Mouse (Mus musculus): Measurements from ENCODE around the gene Vmn1r28. TPM values are rescaled to one million over a fixed set of nuclear protein-coding genes. Genes with fewer than 3 reads are reported as not detected.
"Not testable (repeated sequence)": the region's sequence is repeated elsewhere in the genome, so short reads cannot be mapped to it uniquely, and the experiment has no call there.

Gene Vmn1r28
- not detected for total RNA-seq (2021)
- long read RNA-seq, experiment 1: 0 reads
- long read RNA-seq, experiment 2: 0 reads

DNA sequence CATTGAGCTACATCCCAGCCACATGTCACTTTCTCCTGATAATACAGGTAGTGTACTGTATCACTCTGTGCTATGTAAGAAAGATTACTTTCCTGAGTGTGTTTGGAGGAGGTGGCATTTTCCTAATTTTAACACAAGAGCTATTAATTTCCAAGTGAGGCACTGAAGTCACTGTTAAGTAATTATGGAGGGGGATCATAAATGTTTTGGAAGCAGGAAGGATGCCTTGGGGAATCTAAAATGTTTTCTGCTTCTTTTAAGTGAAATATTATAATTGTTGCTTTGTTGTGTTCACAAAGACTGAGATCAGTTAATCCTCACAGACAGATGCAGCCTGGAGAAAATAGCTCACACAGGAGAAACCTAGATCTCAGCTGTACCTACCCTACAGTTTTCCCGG is at the start of gene Vmn1r28:
TSS of gene Vmn1r28 (plus strand) at position 301 of the 400 bp plus-strand sequence.
- intact Hi-C loops (cut with DNase I): no loop called here
- DNase-seq: no peak

DNA sequence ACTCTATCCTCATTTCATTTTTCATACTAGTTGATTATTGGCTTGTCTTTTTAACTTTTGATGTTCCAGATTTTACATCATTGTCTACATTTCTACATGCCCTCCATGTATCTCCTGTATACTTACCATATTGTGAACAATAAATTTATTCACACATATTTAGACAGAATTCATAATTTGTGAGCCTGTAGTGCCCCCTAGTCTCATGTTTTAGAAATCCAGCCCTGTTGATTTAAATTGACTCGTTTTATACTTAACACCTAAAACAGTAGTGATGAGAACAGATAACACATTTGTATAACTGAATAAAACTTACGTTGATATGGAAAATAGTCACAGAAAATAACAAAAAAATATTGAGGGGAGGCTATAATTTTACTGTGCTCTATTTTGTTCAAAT is 45.7 kb upstream of the Vmn1r28 start:
- DNase-seq: no peak
- intact Hi-C loops (cut with DNase I): no loop called here

DNA sequence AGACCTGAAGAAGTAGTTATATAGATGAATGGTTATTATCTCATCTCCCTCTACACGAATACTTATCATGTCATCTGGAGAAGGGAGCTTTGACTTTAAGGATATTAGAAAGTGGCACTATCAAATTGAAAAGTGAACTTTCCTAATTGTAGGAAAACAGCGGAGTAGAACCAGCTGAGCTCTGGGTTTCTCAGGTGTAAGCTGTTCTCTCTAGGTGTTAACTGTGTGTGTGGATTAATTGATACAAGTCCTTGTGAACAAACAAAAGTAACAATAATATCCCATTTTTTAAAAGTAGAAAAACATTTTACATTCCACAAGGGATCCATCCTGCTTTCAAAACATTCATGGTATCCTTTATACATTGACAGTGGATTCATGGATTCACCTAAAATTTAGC is 43.1 kb upstream of the Vmn1r28 start, which contains the start of gene Vmn1r27:
TSS of gene Vmn1r27 (minus strand) at position 101 of the 400 bp plus-strand sequence.
- intact Hi-C loops (cut with DNase I): no loop called here

DNA sequence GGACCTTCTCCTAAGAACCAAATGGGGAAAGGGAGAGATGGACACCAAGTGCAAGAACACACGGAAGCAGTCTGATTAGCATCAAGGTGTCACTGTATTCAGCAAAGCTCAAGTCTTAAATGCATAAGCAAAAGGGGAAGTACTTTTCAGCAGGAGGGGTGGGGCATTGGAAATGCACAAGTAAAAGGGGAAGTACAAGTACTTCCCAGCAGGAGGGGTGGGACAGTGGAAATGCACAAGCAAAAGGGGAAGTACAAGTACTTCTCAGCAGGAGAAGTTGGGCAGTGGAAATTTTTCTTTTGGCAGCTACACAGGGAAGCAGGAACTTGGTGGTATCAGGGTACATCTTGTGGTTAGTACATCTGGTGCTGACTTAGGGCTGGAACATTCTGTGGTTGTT is 17.8 kb downstream of the Vmn1r28 start:
- DNase-seq; intact Hi-C loops (cut with DNase I): not testable (repeated sequence)

More for the DNA sequence above, 43.1 kb upstream of the Vmn1r28 start, which contains the start of gene Vmn1r27:
- no peak for DNase-seq

DNA sequence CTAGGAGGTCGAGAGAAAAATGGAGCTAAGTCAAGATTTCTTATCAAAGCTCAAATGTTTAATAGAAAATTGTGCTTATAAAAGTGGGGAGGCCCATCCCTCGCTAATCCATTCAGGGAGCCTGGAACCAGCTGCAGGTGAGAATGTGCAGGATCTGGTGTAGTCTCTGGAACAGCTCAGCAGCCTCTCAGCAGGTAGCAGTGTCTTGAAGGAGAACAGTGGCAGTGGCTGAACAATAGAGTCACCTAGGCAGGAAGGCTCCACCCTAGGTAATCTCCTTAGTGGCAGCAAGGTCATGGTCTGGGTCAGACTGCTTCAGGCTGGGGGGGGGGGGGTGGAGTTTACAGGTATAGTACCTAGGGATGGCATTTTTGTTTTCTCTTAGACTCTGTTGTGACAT is 30.4 kb downstream of the Vmn1r28 start:
- DNase-seq: no peak
- intact Hi-C loops (cut with DNase I): no loop called here

DNA sequence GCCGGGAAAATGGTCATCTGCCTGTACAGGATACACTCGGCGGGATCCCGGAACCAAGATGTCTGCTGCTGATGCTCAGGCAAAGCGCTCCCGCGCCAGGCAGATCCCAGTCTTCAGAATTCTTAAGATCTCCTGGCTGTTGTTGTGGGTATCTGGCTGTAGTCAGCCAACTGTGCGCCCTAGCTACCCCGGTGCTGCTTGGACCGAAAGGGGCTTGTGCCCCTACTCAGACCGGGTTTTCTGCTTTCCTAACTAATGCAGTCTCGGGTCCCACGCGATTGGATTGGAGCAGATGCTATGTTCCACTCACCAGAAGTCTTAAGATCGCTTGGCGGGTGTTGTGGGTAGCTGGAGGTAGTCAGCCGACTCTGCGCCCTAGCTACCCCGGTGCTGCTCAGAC is 36.7 kb downstream of the Vmn1r28 start:
- DNase-seq; intact Hi-C loops (cut with DNase I): not testable (repeated sequence)

DNA sequence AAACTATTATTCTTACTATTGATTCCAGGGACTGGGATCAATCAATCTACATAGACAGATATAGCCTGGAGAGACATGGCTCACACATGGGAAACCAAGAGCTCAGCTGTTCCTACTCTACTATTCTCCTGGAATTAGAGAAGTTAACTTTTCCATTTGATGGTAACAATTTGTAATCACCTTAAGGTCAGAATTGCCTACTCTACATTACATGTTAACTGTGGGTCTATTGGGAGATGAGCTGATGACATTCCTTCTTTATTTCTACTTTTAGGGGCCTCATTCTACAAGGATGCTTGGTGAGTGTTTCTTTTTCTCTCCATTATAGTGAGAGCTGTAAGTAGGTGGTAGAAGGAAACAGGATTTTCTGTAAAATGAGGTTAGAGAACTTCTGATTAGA is 39.4 kb downstream of the Vmn1r28 start, which contains the start of gene Vmn1r29:
TSS of gene Vmn1r29 (plus strand) at position 301 of the 400 bp plus-strand sequence.
- no peak for DNase-seq
- intact Hi-C loops (cut with DNase I): no loop called here

Other genes with a start within 250 kb of the Vmn1r28 start
- not detected for gene Vmn1r26, start 246.9 kb upstream of the Vmn1r28 start, total RNA-seq (2021)
- gene Vmn1r27, start 43.2 kb upstream of the Vmn1r28 start, total RNA-seq (2021): not detected
- gene Vmn1r29, start 39.5 kb downstream of the Vmn1r28 start, total RNA-seq (2021): not detected
- gene Vmn1r30, start 181.3 kb downstream of the Vmn1r28 start, total RNA-seq (2021): not detected
- not detected for gene Vmn1r31, start 213.3 kb downstream of the Vmn1r28 start, total RNA-seq (2021)